Mouse (Mus musculus) embryonic facial prominence, embryonic 10.5 days (tissue): ENCODE results near the gene Smndc1. TPM values are rescaled to one million over a fixed set of nuclear protein-coding genes. Genes with fewer than 3 reads are reported as not detected.

Experiments
- DNase-seq: peaks from one replicate; pipeline ENCODE4 v3.0.0-alpha.2; 2017; ENCODE audit warnings: low spot score
- H3K27ac ChIP-seq: fragments of 300-500 bp; sonication (generic); replicated peaks from 2 replicates; pipeline ENCODE4 v1.5.1; 2016; ENCODE audit warnings: mild to moderate bottlenecking
- H3K27me3 ChIP-seq: fragments of 300-500 bp; sonication (generic); replicated peaks from 2 replicates; pipeline ENCODE4 v1.6.1; 2016; ENCODE audit warnings: low read depth, mild to moderate bottlenecking; ENCODE audit not compliant: poor library complexity, severe bottlenecking
- H3K36me3 ChIP-seq: fragments of 300-500 bp; sonication (generic); replicated peaks from 2 replicates; pipeline ENCODE4 v1.6.1; 2016; ENCODE audit warnings: mild to moderate bottlenecking, moderate library complexity
- H3K4me1 ChIP-seq: fragments of 300-500 bp; sonication (generic); 2 replicates; pipeline ENCODE4 v1.6.1; 2016
- H3K4me3 ChIP-seq: fragments of 300-500 bp; sonication (generic); 2 replicates; pipeline ENCODE4 v1.5.1; 2016; ENCODE audit warnings: mild to moderate bottlenecking, moderate library complexity
- H3K9me3 ChIP-seq: fragments of 300-500 bp; sonication (generic); 2 replicates; pipeline ENCODE4 v1.6.1; 2016; ENCODE audit warnings: mild to moderate bottlenecking
- WGBS: fragments of 180-500 bp; shearing (Covaris S2); methylation state at CpG from one replicate; pipeline ENCODE4 v1.1.7; 2016; 5-methylcytosine and 5-hydroxymethylcytosine counted together
- polyA plus RNA-seq: library from polyadenylated mRNA; unstranded; fragments of >200 nt; fragmentation: Nextera tagmentation; extraction: Ambion mirVana; gene quantifications from 2 replicates; pipeline ENCODE4 v1.2.1, GENCODE M21; 2016

Smndc1 gene
- polyA plus RNA-seq, 1 experiment from 2014 or later, result 46.7 TPM

DNA sequence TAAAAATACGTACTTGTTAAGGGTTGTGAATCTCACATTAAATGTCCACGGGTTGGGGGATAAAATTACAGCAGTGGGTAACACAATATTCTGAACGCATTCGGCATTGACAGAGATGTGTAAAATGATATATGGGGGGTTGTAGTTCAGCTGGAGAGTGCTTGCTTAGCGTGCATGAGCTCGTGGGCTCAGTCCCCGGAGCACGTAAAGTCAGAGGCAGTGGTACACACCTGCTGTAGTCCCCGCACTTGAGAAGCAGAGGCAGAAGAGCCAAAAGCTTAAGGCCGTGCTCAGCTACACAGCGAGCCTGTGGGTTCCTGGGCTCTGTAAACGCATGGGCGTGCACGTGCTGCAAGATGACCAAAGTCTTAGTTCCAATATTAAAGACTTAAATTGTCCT, 44.6 kb downstream of the Smndc1 start:
- no peak overlapping the region for H3K4me3 ChIP-seq
- WGBS, result 72% methylated on average over 14 of the region's 14 CpGs
- DNase-seq, result no peak
- H3K9me3 ChIP-seq, result no peaks in the 10 kb centered on the region
- no peaks in the 10 kb centered on the region for H3K27me3 ChIP-seq
- H3K27ac ChIP-seq, result no peak overlapping the region
- H3K36me3 ChIP-seq, result peaks cover 24% of the 10 kb centered on the region
- peaks cover 19% of the 10 kb centered on the region; the same call in 1 of the 2 replicates for H3K4me1 ChIP-seq

DNA sequence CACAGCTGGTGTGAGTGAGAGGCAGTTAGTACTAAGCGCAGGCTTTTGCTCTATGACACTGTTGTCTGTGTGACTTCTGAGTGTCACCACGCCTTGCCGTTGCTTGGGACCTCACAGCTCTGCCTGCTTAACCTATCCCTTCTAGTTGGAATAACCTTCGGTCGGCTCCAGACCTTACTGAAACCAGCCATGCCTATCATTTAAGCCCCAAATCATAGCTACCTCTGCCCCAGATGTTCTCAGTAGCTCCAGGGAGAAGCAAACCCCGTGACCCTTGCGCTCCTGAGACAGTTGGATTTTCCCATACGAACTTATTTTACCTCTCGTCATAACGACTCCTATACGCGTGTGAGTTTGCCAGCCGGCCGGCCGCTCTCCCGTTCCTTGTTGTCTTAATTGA, 46.3 kb downstream of the Smndc1 start:
- Histone ChIP-seq H3K36me3 (peaks cover 15% of the 10 kb centered on the region), H3K4me1 (peaks cover 29% of the 10 kb centered on the region), H3K27me3 (no peaks in the 10 kb centered on the region), H3K27ac (no peak overlapping the region), H3K9me3 (no peaks in the 10 kb centered on the region), H3K4me3 (no peak overlapping the region)
- no peak for DNase-seq
- WGBS, result 89% methylated on average over 16 of the region's 16 CpGs

DNA sequence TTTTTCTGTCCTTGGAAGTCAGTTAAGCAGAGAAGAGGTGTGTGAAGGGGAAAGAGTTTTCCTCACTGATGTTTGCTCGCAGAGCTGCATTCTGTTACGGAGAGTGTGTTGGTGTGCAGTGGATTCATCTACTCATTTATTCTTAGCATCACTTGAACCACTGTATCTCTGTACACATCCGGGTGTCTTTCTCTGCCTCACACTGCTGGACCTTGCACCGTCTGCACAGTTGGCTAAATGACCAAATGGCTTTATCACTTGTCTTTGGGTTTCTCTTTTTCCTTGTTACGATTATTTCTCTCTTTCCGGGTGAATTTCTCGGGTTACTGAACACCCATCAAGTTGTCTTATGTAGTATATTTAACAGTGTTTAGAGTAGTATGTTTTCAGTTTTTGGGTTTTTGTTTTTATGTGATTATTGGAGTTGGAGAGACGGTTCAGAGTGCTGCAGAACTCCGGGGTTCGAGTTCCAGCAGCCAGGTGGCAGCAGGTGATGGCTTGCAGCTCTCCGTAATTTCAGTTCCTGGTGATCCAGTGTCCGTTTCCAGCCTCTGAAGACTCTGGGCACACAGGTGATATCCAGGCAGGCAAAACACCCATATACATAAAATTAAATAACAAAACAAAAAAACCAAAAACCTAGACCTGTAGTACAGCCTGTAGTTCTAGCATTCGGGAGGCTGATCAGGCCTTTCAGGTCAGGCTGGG, 47.0 kb downstream of the Smndc1 start:
- Histone ChIP-seq H3K9me3 (no peaks in the 10 kb centered on the region), H3K27ac (no peak overlapping the region), H3K4me1 (peaks cover 29% of the 10 kb centered on the region), H3K4me3 (no peak overlapping the region), H3K27me3 (no peaks in the 10 kb centered on the region), H3K36me3 (peaks cover 13% of the 10 kb centered on the region)
- 90% methylated on average over 13 of the region's 13 CpGs for WGBS
- no peak for DNase-seq

DNA sequence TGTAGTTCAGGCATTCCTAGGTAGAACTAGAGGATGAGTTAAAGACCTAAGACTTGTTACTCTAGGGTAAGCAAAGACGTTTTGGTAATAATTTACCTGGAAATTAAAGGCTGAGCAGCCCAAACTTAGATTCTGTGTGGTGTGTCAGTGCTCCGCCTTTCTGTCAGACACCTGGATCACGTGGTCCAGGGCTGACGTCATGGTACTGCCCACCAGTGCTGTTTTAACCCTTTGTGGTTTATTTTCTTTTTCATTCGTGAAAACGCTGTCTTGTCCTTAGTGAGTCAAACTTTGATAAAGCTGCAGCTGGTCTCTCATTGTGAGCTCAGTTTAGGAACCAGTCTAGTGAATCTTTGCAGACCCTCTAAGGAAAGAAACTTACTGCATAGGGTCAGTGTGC, 50.0 kb downstream of the Smndc1 start:
- H3K27ac ChIP-seq, result no peak overlapping the region
- H3K9me3 ChIP-seq, result no peaks in the 10 kb centered on the region
- DNase-seq, result peak; percentile 34
- peaks cover 26% of the 10 kb centered on the region for H3K36me3 ChIP-seq
- 25% methylated on average over 6 of the region's 6 CpGs for WGBS
- peaks cover 23% of the 10 kb centered on the region for H3K4me1 ChIP-seq
- H3K27me3 ChIP-seq, result no peaks in the 10 kb centered on the region
- H3K4me3 ChIP-seq, result no peak overlapping the region

DNA sequence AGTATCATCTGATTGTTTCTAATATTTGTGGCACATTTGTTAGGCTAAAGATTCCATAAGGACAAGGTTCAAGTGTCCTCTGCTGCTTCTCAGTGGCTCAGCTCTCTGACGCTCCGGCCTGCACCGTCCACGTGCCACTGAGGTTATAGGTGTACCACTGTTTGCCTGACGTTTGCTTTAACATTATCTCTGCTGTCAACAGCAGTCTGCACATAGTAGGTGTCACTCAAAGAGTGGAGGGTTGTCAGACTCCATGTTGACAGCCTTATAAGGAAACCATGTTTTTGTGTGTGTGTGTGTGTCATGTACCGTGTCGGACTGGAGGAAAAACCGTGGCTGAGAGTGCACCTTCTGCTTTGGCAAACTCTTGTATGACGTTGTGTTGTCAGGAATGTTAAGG, 55.1 kb downstream of the Smndc1 start:
- no peak overlapping the region for H3K4me3 ChIP-seq
- H3K27me3 ChIP-seq, result no peaks in the 10 kb centered on the region
- H3K4me1 ChIP-seq, result peaks cover 11% of the 10 kb centered on the region
- WGBS, result 94% methylated on average over 9 of the region's 9 CpGs
- peaks cover 67% of the 10 kb centered on the region for H3K36me3 ChIP-seq
- no peaks in the 10 kb centered on the region for H3K9me3 ChIP-seq
- DNase-seq, result no peak
- H3K27ac ChIP-seq, result no peak overlapping the region

DNA sequence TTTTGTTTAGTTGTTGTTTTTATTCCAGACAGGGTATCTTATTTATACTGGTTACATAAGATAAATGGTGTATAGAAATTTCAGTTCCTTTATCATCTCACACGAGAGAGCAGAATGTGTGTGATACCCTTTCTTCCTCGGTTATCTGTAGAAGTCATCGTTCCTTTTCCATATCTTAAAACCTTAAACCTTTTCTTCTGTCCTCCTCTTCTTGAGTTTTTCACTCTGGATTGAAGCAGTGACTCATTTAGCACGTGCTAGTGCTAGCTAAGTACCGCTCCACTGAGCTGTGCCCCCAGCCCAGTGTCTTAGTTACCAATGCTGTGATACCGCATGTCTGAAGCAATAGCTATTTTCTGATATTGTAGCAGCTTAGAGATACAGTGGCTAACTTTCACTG, 56.6 kb downstream of the Smndc1 start:
- H3K9me3 ChIP-seq, result no peaks in the 10 kb centered on the region
- 95% methylated on average over 6 of the region's 6 CpGs for WGBS
- no peak for DNase-seq
- peaks cover 67% of the 10 kb centered on the region for H3K36me3 ChIP-seq
- no peak overlapping the region for H3K4me3 ChIP-seq
- no peaks in the 10 kb centered on the region for H3K27me3 ChIP-seq
- peaks cover 16% of the 10 kb centered on the region for H3K4me1 ChIP-seq
- no peak overlapping the region for H3K27ac ChIP-seq

DNA sequence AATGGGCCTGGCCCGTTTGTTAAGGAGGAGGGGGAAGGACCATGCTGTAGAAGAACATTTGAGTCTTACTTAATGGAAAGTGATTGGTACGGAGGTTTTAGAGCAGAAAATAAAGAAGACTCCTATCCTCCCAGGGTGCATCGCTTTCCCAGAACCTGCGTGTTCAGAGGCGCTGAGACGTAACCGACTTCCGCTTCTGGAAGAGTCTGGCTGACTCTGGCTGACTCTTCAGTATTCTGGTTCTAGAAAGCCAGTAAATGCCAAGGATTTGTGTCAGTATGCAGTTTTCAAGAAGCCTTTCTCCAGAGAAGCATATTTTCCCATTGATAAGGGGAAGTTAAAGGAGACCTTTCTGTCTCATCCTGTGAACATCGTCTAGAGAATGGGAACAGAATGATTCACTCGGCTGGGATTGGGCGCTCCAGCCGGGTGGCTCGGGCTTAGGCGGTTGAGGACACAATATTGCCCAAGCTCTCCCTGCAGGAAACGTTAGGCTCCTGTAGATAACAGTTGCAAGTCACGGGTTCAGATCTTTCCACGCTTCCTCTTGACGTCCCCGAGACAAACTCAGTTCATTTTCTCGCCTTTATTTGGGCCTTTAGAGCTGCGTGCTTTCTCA, 58.4 kb downstream of the Smndc1 start:
- Histone ChIP-seq H3K36me3 (peaks cover 53% of the 10 kb centered on the region), H3K9me3 (no peaks in the 10 kb centered on the region), H3K27me3 (no peaks in the 10 kb centered on the region), H3K27ac (no peak overlapping the region), H3K4me1 (peaks cover 21% of the 10 kb centered on the region), H3K4me3 (no peak overlapping the region)
- WGBS, result 92% methylated on average over 21 of the region's 21 CpGs
- no peak for DNase-seq

DNA sequence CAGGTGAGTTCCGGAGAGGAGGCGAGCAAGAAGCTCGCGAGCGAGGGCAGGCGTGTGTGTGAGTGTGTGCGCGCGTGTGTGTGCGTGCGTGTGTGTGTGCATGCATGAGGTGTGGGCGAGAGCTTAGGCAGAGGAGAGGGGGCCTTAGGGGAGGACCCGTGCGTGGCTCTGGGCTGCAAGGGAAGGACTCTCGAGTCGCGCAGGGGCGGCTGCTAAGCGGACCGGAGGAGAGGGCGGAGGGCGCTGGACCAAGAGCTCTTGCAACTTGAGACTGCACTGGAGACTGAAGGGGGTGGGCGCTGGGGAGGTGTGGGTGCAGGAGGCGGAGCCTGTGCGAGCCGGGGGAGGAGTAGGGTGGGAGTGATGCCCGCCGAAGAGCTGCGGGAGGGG, 60.4 kb downstream of the Smndc1 start:
- WGBS, result under 1% methylated on average over 29 of the region's 29 CpGs
- Histone ChIP-seq H3K27ac (peak overlapping the region; percentile 85), H3K27me3 (no peaks in the 10 kb centered on the region), H3K36me3 (peaks cover 37% of the 10 kb centered on the region), H3K9me3 (no peaks in the 10 kb centered on the region), H3K4me1 (peaks cover 37% of the 10 kb centered on the region), H3K4me3 (peak overlapping the region; percentile 81)
- peak; percentile 88 for DNase-seq

Other genes with a start within 250 kb of the Smndc1 start
- gene Mxi1, start 80.1 kb downstream of the Smndc1 start, polyA plus RNA-seq, result 29.2 and 33.0 TPM in 2 replicates
- gene Gm10197, start 18.8 kb downstream of the Smndc1 start, polyA plus RNA-seq, result 2.0 and 3.6 TPM in 2 replicates
- gene Dusp5, start 138.5 kb upstream of the Smndc1 start, polyA plus RNA-seq, result 6.9 and 7.8 TPM in 2 replicates
- gene Nutf2-ps1, start 198.5 kb upstream of the Smndc1 start, polyA plus RNA-seq, result 567 and 585 TPM in 2 replicates
- 73.1 and 79.1 TPM in 2 replicates for gene Smc3, start 209.8 kb upstream of the Smndc1 start, polyA plus RNA-seq